Mouse (Mus musculus): ENCODE results near the gene Snx32. TPM values are rescaled to one million over a fixed set of nuclear protein-coding genes. Genes with fewer than 3 reads are reported as not detected.

The Snx32 gene
- polyA plus RNA-seq, 1 experiment from 2014 or later: 3.7 TPM

DNA sequence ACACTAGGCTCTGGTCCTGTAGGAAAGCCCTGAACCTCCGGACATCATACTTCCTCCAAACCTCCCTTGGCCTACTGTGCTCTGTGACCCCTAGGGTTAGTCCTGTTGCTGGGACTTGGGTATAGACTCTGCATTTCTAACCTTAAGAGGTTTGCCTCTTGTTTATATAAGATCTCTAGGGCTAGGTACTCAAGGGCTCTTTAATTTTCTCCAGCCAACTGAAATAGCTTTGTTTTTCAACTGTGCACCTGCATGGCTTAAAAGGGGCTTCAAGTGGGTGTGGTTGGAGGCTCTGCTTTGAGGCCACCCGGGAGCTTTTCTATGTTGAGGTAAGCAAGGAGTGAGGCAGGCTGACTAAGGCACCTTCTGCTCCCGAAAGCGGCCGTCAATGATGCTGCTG lies 25.8 kb downstream of the Snx32 start:
- WGBS: 58% methylated on average over 5 of the region's 5 CpGs
- no peak overlapping the region for H3K9ac ChIP-seq (replicated peaks; ENCODE audit: low read depth)
- peak overlapping the region; percentile 98 for H3K27ac ChIP-seq (ENCODE audit: low read length)

DNA sequence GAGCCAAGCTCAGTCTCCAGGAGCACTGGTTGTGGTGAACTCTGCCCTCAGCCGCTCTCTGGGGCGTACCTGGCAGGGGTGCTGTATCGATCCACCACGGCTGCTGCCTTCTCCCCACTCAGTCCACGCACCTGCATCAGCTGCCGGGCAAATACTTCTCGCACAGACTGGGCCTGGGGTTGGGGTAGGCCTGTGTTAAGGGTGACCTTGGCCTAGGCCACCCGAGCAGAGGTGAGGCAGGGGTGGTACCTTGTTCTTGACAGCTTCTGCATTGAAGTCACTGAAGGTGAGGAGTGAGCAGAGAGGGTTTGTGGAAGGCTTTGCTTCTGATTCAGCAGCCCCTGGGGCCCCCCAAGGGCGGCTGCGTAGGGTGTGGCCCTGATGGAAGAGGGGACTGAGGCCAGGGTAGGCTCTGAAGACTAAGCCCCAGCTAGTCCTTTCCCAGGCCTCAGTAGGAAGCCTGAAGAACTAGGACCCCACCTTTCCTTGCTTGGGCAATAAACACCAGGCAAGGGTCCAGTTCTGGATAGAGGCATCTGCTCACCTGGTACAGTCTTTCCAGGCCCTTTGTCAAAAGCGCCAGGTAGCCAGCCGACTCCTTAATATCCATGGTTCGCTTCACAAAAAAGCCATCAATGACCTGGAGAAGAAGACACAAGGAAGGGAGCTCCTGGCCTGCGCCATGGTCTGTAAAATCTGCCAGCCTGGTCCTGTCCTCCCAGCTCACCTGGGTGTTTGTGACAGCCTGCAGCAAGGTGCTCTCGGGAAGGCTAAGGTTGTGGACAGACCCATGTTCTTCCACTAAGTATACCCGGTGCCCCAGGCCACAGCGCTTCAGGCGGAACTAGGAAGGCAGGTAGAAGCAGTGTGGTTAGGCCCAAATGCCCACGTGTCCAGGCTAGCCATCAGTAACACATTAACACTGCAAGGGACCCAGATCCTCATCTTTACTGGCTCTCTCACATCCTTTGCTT lies 26.7 kb downstream of the Snx32 start:
- no peaks in the 10 kb centered on the region for H3K27me3 ChIP-seq (replicated peaks; ENCODE audit: insufficient read depth, low read length)
- 83% methylated on average over 19 of the region's 19 CpGs for WGBS
- H3K4me3 ChIP-seq (ENCODE audit: low read depth, low read length): no peak overlapping the region
- H3K9ac ChIP-seq (replicated peaks; ENCODE audit: low read depth): no peak overlapping the region
- ATAC-seq: no peak
- peaks cover 19% of the 10 kb centered on the region; the same call in 1 of the 2 replicates for H3K4me1 ChIP-seq (ENCODE audit: insufficient read depth, low read depth, low read length)
- peaks cover 18% of the 10 kb centered on the region for H3K36me3 ChIP-seq (ENCODE audit: insufficient read depth, low read length)
- H3K27ac ChIP-seq (ENCODE audit: low read length): peak overlapping the region; percentile 38
- H3K4me2 ChIP-seq (replicated peaks; ENCODE audit: low read depth, low read length): no peak overlapping the region
- TF ChIP-seq CTCF (IDR thresholded peaks at IDR 0.05) (no peak), EP300 (IDR thresholded peaks at IDR 0.05) (no peak)
- H3K9me3 ChIP-seq (ENCODE audit: low read length): no peaks in the 10 kb centered on the region
- DNase-seq (ENCODE audit: low spot score): no peak

More for the DNA sequence above, 25.8 kb downstream of the Snx32 start:
- H3K9me3 ChIP-seq (ENCODE audit: low read length): no peaks in the 10 kb centered on the region
- no peak overlapping the region for H3K4me2 ChIP-seq (replicated peaks; ENCODE audit: low read depth, low read length)
- ATAC-seq (no peak), DNase-seq (ENCODE audit: low spot score) (peak; percentile 78)
- H3K4me1 ChIP-seq (ENCODE audit: insufficient read depth, low read depth, low read length): peaks cover 19% of the 10 kb centered on the region; the same call in 1 of the 2 replicates
- TF ChIP-seq CTCF (IDR thresholded peaks at IDR 0.05): no peak
- peak; percentile 33; the same call in 1 of the 2 replicates for TF ChIP-seq EP300 (IDR thresholded peaks at IDR 0.05)
- peaks cover 18% of the 10 kb centered on the region for H3K36me3 ChIP-seq (ENCODE audit: insufficient read depth, low read length)
- H3K4me3 ChIP-seq (ENCODE audit: low read depth, low read length): no peak overlapping the region
- H3K27me3 ChIP-seq (replicated peaks; ENCODE audit: insufficient read depth, low read length): no peaks in the 10 kb centered on the region

DNA sequence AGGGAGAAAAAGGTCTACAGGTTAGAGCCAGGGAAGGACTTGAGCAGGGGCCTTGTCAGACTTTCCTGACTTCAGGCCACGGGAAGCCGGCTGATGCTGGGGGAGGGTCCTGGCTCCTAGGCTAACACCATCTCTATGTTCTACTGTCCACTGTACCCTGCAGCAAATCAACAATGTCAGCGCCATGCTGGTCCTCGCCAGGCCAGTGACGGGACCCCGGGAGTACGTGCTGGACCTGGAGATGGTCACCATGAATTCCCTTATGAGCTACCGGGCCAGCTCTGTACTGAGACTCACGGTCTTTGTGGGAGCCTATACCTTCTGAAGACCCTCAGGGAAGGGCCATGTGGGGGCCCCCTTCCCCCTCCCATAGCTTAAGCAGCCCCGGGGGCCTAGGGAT lies 28.9 kb downstream of the Snx32 start:
- no peaks in the 10 kb centered on the region for H3K9me3 ChIP-seq (ENCODE audit: low read length)
- no peak for ATAC-seq
- peaks cover 18% of the 10 kb centered on the region for H3K36me3 ChIP-seq (ENCODE audit: insufficient read depth, low read length)
- no peak overlapping the region for H3K27ac ChIP-seq (ENCODE audit: low read length)
- H3K4me2 ChIP-seq (replicated peaks; ENCODE audit: low read depth, low read length): no peak overlapping the region
- DNase-seq (ENCODE audit: low spot score): no peak
- H3K9ac ChIP-seq (replicated peaks; ENCODE audit: low read depth): no peak overlapping the region
- no peak for TF ChIP-seq EP300 (IDR thresholded peaks at IDR 0.05)
- no peak for TF ChIP-seq CTCF (IDR thresholded peaks at IDR 0.05)
- H3K27me3 ChIP-seq (replicated peaks; ENCODE audit: insufficient read depth, low read length): no peaks in the 10 kb centered on the region
- H3K4me1 ChIP-seq (ENCODE audit: insufficient read depth, low read depth, low read length): peaks cover 6% of the 10 kb centered on the region; the same call in 1 of the 2 replicates
- H3K4me3 ChIP-seq (ENCODE audit: low read depth, low read length): no peak overlapping the region
- 89% methylated on average over 10 of the region's 10 CpGs for WGBS

DNA sequence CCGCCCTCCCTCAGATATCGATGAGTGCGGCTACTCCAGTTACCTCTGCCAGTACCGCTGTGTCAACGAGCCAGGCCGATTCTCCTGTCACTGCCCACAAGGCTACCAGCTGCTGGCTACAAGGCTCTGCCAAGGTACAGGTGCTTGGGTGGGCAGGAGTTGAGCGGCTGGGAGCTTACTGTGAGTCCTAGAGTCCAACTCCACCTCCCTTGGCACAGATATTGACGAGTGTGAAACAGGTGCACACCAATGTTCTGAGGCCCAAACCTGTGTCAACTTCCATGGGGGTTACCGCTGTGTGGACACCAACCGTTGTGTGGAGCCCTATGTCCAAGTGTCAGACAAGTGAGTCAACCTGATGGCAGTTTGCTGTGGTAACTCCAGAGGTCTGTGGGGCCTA lies 30.3 kb downstream of the Snx32 start:
- Histone ChIP-seq H3K9ac (replicated peaks; ENCODE audit: low read depth) (no peak overlapping the region), H3K4me1 (ENCODE audit: insufficient read depth, low read depth, low read length) (peaks cover 2% of the 10 kb centered on the region; the same call in 1 of the 2 replicates), H3K27me3 (replicated peaks; ENCODE audit: insufficient read depth, low read length) (no peaks in the 10 kb centered on the region), H3K4me2 (replicated peaks; ENCODE audit: low read depth, low read length) (no peak overlapping the region), H3K4me3 (ENCODE audit: low read depth, low read length) (no peak overlapping the region), H3K36me3 (ENCODE audit: insufficient read depth, low read length) (peaks cover 18% of the 10 kb centered on the region), H3K9me3 (ENCODE audit: low read length) (no peaks in the 10 kb centered on the region), H3K27ac (ENCODE audit: low read length) (no peak overlapping the region)
- DNase-seq (ENCODE audit: low spot score) (no peak), ATAC-seq (no peak)
- TF ChIP-seq CTCF (IDR thresholded peaks at IDR 0.05): no peak
- TF ChIP-seq EP300 (IDR thresholded peaks at IDR 0.05): no peak
- WGBS: 84% methylated on average over 10 of the region's 10 CpGs

DNA sequence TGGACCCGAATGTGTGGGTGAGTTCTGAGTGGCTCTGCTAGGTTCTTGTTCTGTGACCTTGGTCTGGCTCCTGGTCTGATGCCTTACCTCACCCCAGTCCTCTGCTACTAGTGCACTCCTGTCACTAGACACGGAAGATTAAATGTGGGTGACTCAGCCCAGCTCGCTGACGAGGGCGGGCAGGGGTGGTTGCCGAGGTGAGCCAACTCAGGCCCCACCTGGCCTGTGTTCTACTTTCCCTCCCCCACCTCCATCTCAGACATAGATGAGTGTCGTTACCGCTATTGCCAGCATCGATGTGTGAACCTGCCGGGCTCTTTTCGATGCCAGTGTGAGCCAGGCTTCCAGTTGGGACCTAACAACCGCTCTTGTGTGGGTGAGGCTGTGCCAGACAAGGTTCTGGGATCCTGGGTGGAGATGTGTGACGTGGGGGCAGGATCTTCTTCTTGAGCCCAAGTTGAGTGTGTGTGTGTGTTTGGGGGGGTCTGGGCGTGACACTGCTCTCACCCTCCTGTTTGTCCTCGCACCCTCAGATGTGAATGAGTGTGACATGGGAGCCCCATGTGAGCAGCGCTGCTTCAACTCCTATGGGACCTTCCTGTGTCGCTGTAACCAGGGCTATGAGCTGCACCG lies 32.6 kb downstream of the Snx32 start:
- Histone ChIP-seq H3K4me2 (replicated peaks; ENCODE audit: low read depth, low read length) (no peak overlapping the region), H3K9me3 (ENCODE audit: low read length) (no peaks in the 10 kb centered on the region)
- ATAC-seq: no peak

More for the DNA sequence above, 32.6 kb downstream of the Snx32 start:
- Histone ChIP-seq H3K4me1 (ENCODE audit: insufficient read depth, low read depth, low read length) (peaks cover 2% of the 10 kb centered on the region; the same call in 1 of the 2 replicates), H3K4me3 (ENCODE audit: low read depth, low read length) (no peak overlapping the region), H3K27ac (ENCODE audit: low read length) (no peak overlapping the region), H3K36me3 (ENCODE audit: insufficient read depth, low read length) (peaks cover 15% of the 10 kb centered on the region; the same call in 1 of the 2 replicates), H3K27me3 (replicated peaks; ENCODE audit: insufficient read depth, low read length) (no peaks in the 10 kb centered on the region), H3K9ac (replicated peaks; ENCODE audit: low read depth) (no peak overlapping the region)
- no peak for DNase-seq (ENCODE audit: low spot score)
- WGBS: 82% methylated on average over 18 of the region's 18 CpGs
- TF ChIP-seq CTCF (IDR thresholded peaks at IDR 0.05) (no peak), EP300 (IDR thresholded peaks at IDR 0.05) (no peak)
